Mouse (Mus musculus) lung, embryonic 16.5 days (tissue): ENCODE results near the gene Alpl. TPM values are rescaled to one million over a fixed set of nuclear protein-coding genes. Genes with fewer than 3 reads are reported as not detected.

ENCODE experiments used
- ATAC-seq: fragments of 200-750 bp; cut with Nextera tagmentation; 2 replicates; pipeline ENCODE4 v1.8.0; 2017; ENCODE audit warnings: low read depth, mild to moderate bottlenecking, moderate library complexity
- H3K27ac ChIP-seq: fragments of 300-500 bp; sonication (generic); 2 replicates; pipeline ENCODE4 v1.5.1; 2014; ENCODE audit warnings: mild to moderate bottlenecking, control low read depth, low read length
- H3K27me3 ChIP-seq: fragments of 300-500 bp; sonication (generic); 2 replicates; pipeline ENCODE4 v1.6.1; 2014; ENCODE audit warnings: low read depth, low read length, mixed read lengths; ENCODE audit not compliant: control insufficient read depth, insufficient read depth
- H3K36me3 ChIP-seq: fragments of 300-500 bp; sonication (generic); 2 replicates; pipeline ENCODE4 v1.6.1; 2014; ENCODE audit warnings: low read length; ENCODE audit not compliant: control insufficient read depth, insufficient read depth
- H3K4me1 ChIP-seq: fragments of 300-500 bp; sonication (generic); replicated peaks from 2 replicates; pipeline ENCODE4 v1.6.1; 2014; ENCODE audit warnings: low read length, mixed read lengths; ENCODE audit not compliant: control insufficient read depth, insufficient read depth
- H3K4me2 ChIP-seq: fragments of 300-500 bp; sonication (generic); 2 replicates; pipeline ENCODE4 v1.6.1; 2014; ENCODE audit warnings: low read depth, low read length, control low read depth
- H3K4me3 ChIP-seq: fragments of 300-500 bp; sonication (generic); 2 replicates; pipeline ENCODE4 v1.5.1; 2014; ENCODE audit warnings: mild to moderate bottlenecking, low read length, control low read depth
- H3K9ac ChIP-seq: fragments of 300-500 bp; sonication (generic); 2 replicates; pipeline ENCODE4 v1.6.1; 2014; ENCODE audit warnings: low read length, control low read depth
- H3K9me3 ChIP-seq: fragments of 300-500 bp; sonication (generic); 2 replicates; pipeline ENCODE4 v1.6.1; 2016; ENCODE audit warnings: low read length; ENCODE audit not compliant: control insufficient read depth
- WGBS: fragments of 180-500 bp; shearing (Covaris S2); extraction: QIAGEN DNeasy Blood & Tissue Kit; methylation state at CpG from one replicate; pipeline ENCODE4 v1.1.7; 2014; 5-methylcytosine and 5-hydroxymethylcytosine counted together
- polyA plus RNA-seq: library from polyadenylated mRNA; unstranded; fragments of >200 nt; fragmentation: Nextera tagmentation; extraction: Ambion mirVana; gene quantifications from 2 replicates; pipeline ENCODE4 v1.2.1, GENCODE M21; 2015

Alpl gene
- polyA plus RNA-seq, 1 experiment from 2014 or later, result 9.4 TPM

- Histone ChIP-seq H3K9me3 (no peaks in the 10 kb centered on the region), H3K4me1 (no peaks in the 10 kb centered on the region), H3K27me3 (no peaks in the 10 kb centered on the region), H3K9ac (no peak overlapping the region), H3K36me3 (no peaks in the 10 kb centered on the region), H3K4me2 (no peak overlapping the region), H3K27ac (no peak overlapping the region), H3K4me3 (no peak overlapping the region)
- WGBS, result 55% methylated on average over 13 of the region's 13 CpGs
- no peak for ATAC-seq
Measured at GRCm38 (mm10) chr4:137812946-137813708, 16.9 kb upstream of the Alpl start.

- Histone ChIP-seq H3K27me3 (no peaks in the 10 kb centered on the region), H3K27ac (no peak overlapping the region), H3K4me3 (no peak overlapping the region), H3K36me3 (no peaks in the 10 kb centered on the region), H3K4me1 (no peaks in the 10 kb centered on the region), H3K9me3 (no peaks in the 10 kb centered on the region; the same call in 1 of the 2 replicates), H3K4me2 (no peak overlapping the region), H3K9ac (no peak overlapping the region)
- WGBS, result 71% methylated on average over 4 of the region's 4 CpGs
- ATAC-seq, result no peak
Measured at GRCm38 (mm10) chr4:137809999-137810398, 13.8 kb upstream of the Alpl start.

- WGBS, result 66% methylated on average over 7 of the region's 7 CpGs
- no peaks in the 10 kb centered on the region for H3K4me1 ChIP-seq
- H3K27me3 ChIP-seq, result no peaks in the 10 kb centered on the region
- H3K4me3 ChIP-seq, result no peak overlapping the region
- no peaks in the 10 kb centered on the region; the same call in 1 of the 2 replicates for H3K9me3 ChIP-seq
- no peak overlapping the region for H3K4me2 ChIP-seq
- H3K9ac ChIP-seq, result no peak overlapping the region
- no peak overlapping the region for H3K27ac ChIP-seq
- H3K36me3 ChIP-seq, result no peaks in the 10 kb centered on the region
- no peak for ATAC-seq
Measured at GRCm38 (mm10) chr4:137807301-137807851, 11.2 kb upstream of the Alpl start.

- Histone ChIP-seq H3K4me2 (no peak overlapping the region), H3K27me3 (peaks cover 3% of the 10 kb centered on the region), H3K27ac (no peak overlapping the region), H3K4me3 (no peak overlapping the region), H3K4me1 (no peaks in the 10 kb centered on the region; the same call in 1 of the 2 replicates), H3K36me3 (no peaks in the 10 kb centered on the region), H3K9me3 (no peaks in the 10 kb centered on the region; the same call in 1 of the 2 replicates), H3K9ac (no peak overlapping the region)
- whole genome bisulfite sequencing, result 19% methylated on average over 12 of the region's 12 CpGs
- peak; percentile 49; the same call in 1 of the 2 replicates for ATAC-seq
Measured at GRCm38 (mm10) chr4:137801196-137801595, 5.0 kb upstream of the Alpl start.

GRCm38 (mm10) chr4:137800324-137800723, 4.1 kb upstream of the Alpl start:
- WGBS, result 32% methylated on average over 11 of the region's 11 CpGs
- Histone ChIP-seq H3K4me2 (no peak overlapping the region), H3K27me3 (peaks cover 12% of the 10 kb centered on the region), H3K27ac (no peak overlapping the region), H3K9me3 (no peaks in the 10 kb centered on the region), H3K9ac (no peak overlapping the region), H3K36me3 (no peaks in the 10 kb centered on the region), H3K4me3 (no peak overlapping the region), H3K4me1 (peaks cover 5% of the 10 kb centered on the region)
- no peak for ATAC-seq

DNA sequence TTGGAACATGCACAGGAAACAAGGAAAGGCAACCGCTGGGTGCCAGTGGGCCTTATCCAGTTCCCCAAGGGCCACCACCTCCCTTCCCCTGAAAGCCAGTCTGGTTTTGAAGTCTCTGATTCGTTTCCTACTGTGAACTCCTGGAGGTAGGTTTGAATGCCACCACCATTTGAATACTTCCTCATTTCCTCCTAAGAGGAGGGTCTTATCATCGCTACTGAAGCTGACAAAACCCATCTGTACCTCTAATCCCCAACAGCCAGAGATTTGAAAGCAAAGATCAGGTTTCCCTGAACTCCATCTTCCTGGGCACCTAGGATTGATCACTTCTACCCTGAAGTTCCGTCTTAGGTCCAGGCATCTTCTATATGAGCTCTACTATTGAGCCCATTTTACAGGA, 854 bp upstream of the Alpl start:
- no peak overlapping the region for H3K4me3 ChIP-seq
- no peak for ATAC-seq
- 64% methylated on average over 4 of the region's 4 CpGs for WGBS
- H3K27me3 ChIP-seq, result peaks cover 17% of the 10 kb centered on the region
- no peaks in the 10 kb centered on the region for H3K36me3 ChIP-seq
- H3K9ac ChIP-seq, result no peak overlapping the region
- H3K9me3 ChIP-seq, result no peaks in the 10 kb centered on the region
- no peak overlapping the region for H3K27ac ChIP-seq
- no peak overlapping the region for H3K4me2 ChIP-seq
- H3K4me1 ChIP-seq, result peaks cover 5% of the 10 kb centered on the region

DNA sequence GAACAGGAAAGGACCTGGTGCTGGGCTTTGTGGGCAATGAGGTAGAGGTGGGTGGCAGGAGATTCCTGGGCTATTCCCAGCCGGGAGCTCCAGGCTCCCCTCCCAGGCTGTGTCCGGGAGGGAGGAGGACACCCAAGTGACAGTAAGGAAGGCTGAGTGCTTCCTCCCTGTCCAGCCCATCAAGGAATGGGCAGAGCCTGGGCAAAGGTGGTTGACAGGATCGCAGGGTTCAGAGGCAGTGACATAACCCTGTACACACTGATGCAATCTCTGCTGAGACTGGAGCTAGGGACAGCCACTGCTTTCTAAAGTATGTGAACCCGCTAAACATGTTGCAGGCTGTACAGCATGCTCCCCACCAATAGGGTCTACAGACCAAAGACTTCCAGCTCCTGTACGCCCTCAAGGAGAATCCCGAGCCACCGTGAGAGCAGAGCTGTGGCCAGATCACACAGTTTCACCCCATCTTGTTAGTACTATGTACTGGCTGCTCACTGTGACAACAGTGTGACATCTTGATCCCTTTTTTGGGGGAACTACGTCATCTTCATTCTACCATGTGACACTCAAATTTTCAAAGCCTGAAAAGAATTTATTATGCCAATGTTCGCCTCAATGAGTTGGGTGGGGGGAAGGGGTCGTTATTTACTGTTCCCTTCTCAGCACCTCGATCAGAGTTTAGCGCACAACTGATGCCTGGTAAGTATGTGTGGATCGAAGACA, 1.8 kb downstream of the Alpl start:
- Histone ChIP-seq H3K9me3 (no peaks in the 10 kb centered on the region), H3K27me3 (peaks cover 17% of the 10 kb centered on the region), H3K4me3 (no peak overlapping the region), H3K36me3 (no peaks in the 10 kb centered on the region), H3K4me2 (no peak overlapping the region), H3K9ac (no peak overlapping the region), H3K27ac (no peak overlapping the region), H3K4me1 (peaks cover 8% of the 10 kb centered on the region)
- WGBS, result 78% methylated on average over 13 of the region's 13 CpGs
- no peak for ATAC-seq

GRCm38 (mm10) chr4:137793611-137794010, 2.6 kb downstream of the Alpl start:
- Histone ChIP-seq H3K36me3 (no peaks in the 10 kb centered on the region), H3K4me3 (no peak overlapping the region), H3K9ac (no peak overlapping the region), H3K27me3 (peaks cover 17% of the 10 kb centered on the region), H3K4me2 (no peak overlapping the region), H3K4me1 (peaks cover 8% of the 10 kb centered on the region), H3K27ac (no peak overlapping the region), H3K9me3 (no peaks in the 10 kb centered on the region)
- WGBS, result 72% methylated on average over 7 of the region's 7 CpGs
- no peak for ATAC-seq

- Histone ChIP-seq H3K27me3 (peaks cover 14% of the 10 kb centered on the region), H3K4me3 (no peak overlapping the region), H3K36me3 (no peaks in the 10 kb centered on the region), H3K27ac (no peak overlapping the region), H3K4me2 (no peak overlapping the region), H3K9me3 (no peaks in the 10 kb centered on the region), H3K4me1 (peaks cover 8% of the 10 kb centered on the region), H3K9ac (no peak overlapping the region)
- ATAC-seq, result no peak
- WGBS, result 25% methylated on average over 7 of the region's 7 CpGs
Measured at GRCm38 (mm10) chr4:137791440-137791839, 4.7 kb downstream of the Alpl start.
